Mouse (Mus musculus) liver, adult (tissue): ENCODE data around the gene Plcg1.

Experiments
- GATA4 ChIP-seq: IDR thresholded peaks from 2 replicates; pipeline ENCODE4 v1.6.1; 2014; ENCODE audit warnings: mild to moderate bottlenecking, low read length; ENCODE audit not compliant: insufficient replicate concordance

Plcg1 gene

DNA sequence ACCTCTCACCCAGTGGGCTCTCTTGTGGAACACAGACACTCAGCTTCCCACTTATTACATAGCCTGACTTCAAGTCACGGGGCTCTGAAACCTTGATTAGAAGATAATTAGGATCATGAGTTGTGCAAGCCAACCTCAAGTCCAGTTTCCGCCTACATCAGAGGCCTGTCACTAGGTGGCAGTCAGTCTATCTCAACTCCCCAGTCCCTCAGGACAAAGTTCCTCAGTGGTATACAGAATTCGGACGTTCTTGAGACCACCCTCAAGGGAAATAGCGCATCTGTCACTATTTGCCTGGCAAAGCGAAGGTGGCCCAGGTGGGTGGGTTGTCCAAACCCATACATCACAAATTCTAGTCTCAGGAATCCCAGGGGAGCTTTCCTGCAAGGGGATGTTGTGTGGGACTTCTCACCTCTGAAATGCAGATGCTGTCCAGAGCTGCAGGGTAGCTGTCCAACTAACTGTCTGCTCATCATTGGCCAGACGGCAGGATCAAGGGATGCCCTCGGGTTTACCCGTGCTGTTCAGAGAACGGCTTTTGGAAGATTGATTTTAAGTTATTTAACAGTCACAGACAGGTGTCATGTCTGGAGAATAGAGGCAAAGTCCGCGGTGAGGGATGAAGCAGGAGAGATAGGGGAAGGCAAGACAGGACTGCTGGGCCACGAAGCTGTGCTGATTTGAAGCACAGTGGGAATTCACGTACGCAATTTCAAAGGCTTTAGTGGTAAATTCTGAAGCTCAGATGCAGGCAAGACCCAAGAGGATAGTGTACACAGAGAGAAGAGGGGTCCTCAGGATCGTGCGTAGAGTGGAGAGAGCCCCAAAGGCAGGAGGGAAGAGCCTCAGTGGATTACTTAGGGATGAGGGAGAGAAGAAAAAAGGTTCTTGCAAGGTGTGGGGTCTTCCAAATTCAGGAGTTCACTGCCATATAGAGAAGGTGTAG is 976 bp upstream of the Plcg1 start:
- no peak for TF ChIP-seq GATA4

DNA sequence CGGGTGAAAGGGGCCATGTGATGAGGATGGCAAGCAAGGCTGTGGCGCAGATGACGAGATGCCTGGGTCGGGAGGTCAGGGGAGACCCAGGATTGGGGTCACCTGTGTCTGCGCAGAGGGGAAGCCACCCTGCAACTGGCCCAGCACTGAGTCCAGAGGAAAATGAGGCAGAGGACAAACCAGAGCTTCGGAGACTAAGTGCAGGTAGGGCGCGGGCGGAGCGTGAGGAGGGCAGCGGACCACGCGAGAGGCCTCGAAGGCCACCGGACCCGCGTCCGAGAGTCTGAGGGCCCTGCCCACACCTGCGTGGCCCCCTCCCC is 343 bp upstream of the Plcg1 start:
- 0 out of 2 replicates have a peak, but pooled peaks have one; percentile 11 for TF ChIP-seq GATA4

DNA sequence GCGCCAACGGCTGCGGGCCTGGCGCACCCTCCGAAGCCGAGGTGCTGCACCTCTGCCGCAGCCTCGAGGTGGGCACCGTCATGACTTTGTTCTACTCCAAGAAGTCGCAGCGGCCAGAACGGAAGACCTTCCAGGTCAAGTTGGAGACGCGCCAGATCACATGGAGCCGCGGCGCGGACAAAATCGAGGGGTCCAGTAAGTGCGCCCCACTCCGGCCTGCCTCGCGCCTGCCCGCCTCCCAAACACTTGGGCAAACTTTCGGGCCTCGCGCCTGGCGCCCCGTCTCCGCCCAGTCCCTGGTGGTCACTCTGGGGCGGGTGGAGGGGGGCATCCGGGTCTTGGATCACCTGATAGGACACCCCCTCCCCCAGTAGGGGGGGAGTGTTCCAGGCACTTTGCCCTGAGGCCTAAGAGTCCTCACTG is 750 bp downstream of the Plcg1 start:
- no peak for TF ChIP-seq GATA4

DNA sequence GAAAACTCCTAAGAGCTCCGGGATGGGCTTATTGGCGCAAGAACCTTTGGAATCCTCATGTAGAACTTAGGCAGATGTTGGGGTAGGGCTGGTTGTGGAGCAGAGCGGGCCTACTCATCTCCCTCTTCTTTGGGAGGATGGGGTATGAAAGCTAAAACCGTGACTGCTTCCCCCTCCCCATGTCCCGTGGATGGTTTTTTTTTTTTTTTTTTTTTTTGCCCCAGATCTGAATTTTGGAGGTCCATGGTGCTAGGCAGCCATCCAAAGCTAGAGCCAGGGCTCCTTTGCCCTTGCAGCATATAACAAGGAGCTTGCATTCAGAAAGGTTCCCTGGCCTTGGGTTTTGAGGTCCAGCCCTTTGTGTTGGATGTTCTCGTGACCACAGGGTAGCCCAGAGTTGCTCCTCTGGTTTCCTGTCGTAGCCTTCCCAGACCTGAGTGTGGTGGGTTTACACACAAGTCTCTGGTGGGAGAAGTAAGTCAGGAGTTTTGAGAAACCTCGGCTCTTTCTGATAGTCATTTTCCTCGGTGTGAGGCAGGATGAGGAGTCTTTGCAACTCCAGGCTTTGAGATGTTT is 1.4 kb downstream of the Plcg1 start:
- no peak for TF ChIP-seq GATA4

DNA sequence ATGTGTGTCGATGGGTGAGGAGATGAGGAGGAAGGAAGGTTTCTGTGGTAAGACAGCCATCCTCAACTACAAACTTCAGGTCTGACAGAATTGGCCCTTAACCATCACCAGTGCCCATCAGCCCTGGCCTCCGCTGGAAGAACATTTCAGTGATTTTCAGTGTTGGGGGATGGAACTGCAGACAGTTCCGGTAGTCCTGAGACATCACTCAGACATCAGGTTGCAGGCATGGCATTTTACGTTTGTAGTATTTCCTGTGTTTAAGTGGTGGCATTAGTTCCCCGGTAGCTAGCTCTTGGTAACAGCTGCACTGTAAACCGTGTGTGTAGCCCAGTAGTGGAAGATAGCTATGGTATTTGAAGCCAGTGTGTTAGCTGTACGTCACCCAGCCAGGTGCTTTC is 2.0 kb downstream of the Plcg1 start:
- TF ChIP-seq GATA4, result no peak

DNA sequence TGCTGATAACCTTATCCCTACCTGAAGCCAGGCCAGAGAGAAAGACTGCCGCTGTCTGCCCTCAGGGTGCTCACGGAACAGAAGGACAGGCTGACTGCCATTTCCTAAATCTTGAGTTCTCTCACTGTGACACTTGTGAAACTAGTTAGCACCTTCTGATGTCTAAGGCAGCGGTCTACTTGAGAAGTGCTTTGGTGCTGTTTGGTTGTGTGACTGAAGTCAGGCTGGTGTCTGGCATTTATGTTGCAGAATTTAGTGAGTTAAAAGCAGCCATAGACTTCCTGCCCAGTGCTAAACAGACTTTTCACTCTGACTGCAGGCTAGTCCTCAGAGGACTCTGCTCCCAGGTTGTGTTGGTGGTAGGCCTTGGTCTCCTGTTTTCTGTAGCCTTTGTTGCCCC is 3.2 kb downstream of the Plcg1 start:
- TF ChIP-seq GATA4, result no peak

DNA sequence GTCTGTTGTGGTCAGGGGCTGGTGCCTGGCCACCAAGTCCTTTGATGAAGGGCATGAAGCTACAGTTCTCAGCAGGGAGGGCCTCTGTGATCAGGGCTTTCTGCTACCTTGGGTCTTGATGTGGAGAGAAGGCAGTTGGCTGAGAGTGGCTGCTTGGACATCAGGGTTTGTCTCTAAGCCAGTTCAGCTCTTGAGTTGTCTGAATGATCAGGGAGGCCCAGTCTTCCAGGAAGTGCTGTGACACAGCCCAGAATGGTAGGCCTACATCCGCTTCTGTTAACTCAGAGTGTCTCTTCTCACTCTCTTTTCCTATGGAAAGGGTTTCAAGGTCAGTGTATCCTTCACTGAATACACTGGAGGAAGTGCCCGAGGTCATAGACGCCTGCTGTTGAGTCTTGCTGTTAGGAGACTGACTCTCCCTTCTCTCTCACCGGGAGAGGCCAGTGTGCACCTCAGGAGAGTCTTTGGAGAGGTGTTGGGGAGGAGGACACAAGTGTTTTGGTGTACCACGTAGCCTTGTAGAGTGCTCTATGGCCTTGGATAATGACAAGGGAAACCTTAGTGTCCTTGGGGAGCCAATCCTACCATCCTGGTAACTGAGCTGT is 4.7 kb downstream of the Plcg1 start:
- no peak for TF ChIP-seq GATA4

DNA sequence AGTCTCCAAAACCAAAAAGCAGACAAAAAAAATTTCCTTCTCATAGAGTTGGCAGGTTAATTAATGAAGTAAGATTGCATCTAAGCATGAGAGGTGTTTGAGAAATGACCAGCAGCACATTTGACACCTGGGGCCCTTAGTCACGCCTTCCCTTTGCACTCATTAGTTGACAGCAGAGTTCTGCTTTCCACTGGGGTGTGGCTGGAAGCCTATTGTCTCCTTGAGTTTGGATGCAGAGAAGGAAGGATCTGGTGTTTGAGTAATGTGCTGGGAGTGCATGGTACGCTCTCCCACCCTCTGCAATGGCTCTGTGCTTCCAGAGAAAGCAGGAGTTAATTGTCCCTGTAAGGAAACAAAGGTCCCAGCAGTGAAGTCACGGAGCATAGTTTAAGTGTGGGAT is 5.4 kb downstream of the Plcg1 start:
- no peak for TF ChIP-seq GATA4

DNA sequence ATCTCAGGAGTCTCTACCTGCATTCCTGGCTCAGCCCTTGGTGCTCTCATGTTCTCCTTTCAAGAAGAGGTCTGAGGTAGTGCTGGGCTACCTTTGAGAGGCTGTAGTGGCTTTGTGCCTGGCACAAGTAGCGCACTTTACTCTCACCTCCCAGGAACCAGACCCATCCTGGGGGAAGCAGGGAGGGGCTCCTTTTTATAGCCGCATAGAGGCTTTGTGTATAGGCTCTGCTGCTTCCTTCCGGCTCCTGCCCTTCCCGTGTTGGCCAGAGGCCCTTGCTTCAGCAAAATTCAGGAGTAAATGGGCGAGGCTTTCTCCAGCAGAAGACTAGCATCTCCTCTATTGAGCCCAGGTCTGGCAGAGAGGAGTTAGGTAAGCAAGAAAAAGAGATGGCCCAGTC is 7.3 kb downstream of the Plcg1 start:
- no peak for TF ChIP-seq GATA4

DNA sequence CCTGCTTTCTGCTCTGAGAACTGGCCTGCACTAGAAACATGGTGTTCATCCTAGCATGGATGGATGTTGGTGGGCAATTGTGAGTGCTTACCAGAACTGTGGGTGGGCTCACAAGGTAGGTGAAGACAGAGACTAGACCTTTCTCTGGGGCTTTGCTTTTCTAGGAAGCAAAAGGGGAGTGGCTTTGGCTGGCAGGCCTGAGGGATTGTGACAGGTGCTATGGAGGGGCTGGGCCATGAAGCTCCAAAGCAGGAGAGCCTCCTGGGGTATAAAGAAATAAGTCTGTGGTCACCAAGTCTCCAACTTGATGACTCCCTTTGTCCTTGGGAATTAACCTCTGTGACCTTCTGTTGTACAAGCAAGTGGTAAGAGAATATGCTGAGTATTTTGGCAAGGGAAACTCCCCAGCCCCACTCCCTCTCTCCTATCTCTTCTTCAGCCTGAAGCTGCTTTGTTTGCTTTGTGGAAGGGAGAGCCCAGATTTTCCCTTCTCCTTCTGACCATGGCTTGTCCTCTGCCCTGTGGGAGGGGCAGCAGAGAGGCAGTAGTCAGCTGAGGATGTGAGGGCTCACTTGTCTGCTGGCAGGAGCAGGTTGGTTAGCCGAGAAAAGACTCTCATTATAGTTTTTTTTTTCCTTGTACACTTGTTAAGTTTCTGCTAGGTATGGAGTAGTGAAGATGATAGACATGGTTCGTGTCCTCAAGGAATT is 8.7 kb downstream of the Plcg1 start:
- TF ChIP-seq GATA4, result no peak; the same call in 1 of the 2 replicates

DNA sequence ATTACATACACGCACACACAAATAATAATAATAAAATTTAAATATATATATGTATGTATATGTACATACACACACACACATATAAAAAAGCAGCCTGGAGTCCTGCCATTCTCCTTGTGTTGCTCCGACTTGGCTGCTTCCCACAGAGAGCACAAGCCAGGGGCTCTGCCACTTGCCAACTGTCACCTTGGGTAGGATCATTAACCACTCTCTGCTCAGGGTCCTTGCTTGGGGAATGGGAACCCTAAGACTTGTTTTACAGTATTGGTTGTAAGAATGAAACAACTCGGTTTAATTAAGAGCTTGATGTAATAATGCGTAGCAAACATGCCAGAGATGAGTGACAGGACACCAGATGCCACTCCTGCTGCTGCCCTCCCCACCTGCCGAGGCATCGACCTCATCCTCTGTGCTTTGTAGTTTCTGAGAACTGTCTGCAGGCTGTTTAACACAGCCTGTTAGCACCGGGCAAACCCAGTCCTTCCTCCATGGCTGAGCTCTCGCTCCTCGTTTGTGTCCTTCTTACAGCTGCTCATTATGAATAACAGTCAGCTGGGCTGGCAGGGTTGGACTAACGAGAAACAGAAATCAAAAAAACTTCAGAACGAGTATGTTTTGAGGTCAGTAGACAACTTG is 9.5 kb downstream of the Plcg1 start:
- TF ChIP-seq GATA4, result no peak

DNA sequence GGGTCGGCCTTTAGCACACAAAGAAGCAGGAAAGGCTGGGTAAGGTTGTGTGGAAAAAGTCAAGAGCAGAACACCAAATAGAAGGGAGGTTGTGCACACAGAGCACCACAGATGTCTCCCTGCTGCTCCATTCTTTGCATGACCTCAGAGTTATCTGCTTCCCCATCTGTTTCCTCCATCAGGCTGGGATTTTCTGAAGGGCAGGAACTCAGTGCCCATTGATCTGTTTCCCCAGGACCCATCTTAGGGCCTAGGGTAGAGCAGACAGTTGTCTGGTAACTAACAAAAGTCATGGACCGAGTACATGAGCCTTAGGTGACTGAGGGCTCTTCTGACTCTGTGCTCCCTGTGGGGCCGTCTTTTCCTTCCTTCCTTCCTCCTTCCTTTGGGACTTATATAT is 10.5 kb downstream of the Plcg1 start:
- no peak; the same call in 1 of the 2 replicates for TF ChIP-seq GATA4

DNA sequence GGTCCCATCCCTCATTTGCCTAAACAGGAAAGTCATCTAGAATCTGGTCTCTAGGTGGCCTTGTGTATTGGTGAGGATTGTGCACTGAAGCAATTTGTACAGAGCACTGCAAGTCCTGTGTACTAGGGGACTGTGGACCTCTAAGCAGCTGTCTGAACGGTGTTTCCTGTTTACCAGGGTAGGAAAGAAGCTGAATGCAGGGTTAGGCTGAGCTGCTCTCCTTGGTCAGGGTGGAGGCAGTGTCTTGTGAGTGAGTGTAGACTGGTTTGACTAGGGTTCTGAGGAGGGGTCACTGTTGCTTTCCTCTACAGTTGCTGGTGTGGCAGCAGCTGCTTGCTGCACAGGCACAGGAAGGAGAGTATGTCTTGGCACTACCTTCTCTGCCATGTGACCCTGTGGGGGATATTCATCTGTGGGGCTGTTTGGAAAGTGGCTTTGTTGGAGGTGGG is 11.1 kb downstream of the Plcg1 start:
- no peak for TF ChIP-seq GATA4

DNA sequence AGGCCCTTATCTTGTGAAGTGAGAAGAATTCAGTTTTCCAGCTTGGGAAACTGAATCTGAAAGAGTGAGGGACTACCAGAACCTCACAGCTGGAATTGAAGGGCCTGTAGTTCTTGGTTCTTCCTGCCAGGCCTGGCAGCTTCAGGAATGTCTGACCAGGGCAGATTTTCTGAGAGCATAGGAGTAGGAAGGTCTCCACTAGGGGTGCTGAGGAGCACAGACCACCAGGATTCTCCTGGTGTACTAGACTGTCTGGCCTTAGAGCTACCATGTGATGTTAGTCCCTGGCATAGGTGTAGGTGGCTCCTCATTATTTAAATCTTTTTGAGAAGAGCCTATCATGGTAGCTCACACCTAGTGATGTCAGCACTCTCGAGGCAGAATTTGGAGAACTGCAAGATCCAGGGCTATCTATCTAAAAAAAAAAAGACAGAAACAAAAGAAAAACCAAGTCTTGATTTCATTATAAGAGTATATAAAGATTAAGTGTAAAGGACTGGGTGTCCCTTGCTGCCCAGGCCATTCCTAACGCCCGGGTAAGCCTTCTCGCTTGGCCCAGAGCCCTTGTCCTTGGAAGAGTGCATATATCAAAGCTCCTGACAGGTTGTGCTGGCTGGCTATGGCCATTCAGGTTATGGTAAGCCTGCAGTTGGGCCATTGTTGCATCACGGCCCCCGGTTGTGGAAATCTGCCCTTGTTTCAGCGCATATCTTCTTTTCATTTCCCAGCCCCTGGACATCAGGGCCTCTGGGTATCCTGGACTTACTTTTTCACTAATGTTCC is 13.1 kb downstream of the Plcg1 start:
- no peak for TF ChIP-seq GATA4
